Comparison of ENCODE assay signal across 12 mouse cellular contexts in genomic region chr1:150950046-150950445, GRCm38 (mm10). TPM values are rescaled to one million over a fixed set of nuclear protein-coding genes. Genes with fewer than 3 reads are reported as not detected.
DNase-seq lines count a peak whose midpoint lies in the region; ATAC-seq lines count a peak whose summit lies in the region.
"Had no signal": no experiment of that assay in that cellular context is flagged by ENCODE, and none has a peak within 500 bp of the region (broad histone marks: within the 10 kb centered on the region; RNA-seq: fewer than 3 reads in every experiment).

No protein-coding gene starts in this region.

- H3K4me3 ChIP-seq in liver, embryonic 11.5 days (ENCODE audit: low read depth, low read length): no peak overlapping the region
- no peak overlapping the region for H3K4me3 ChIP-seq in hindbrain, embryonic 15.5 days
- H3K4me3 ChIP-seq in neural tube, embryonic 15.5 days (replicated peaks): no peak overlapping the region

- 49% methylated on average over 3 of the region's 3 CpGs for WGBS in liver, embryonic 11.5 days
- WGBS in hindbrain, embryonic 15.5 days: 14% methylated on average over 3 of the region's 3 CpGs
- WGBS in neural tube, embryonic 15.5 days: 12% methylated on average over 3 of the region's 3 CpGs

- H3K27ac ChIP-seq in liver, embryonic 11.5 days (ENCODE audit: low read depth, low read length): no peak overlapping the region
- H3K27ac ChIP-seq in hindbrain, embryonic 15.5 days (replicated peaks): no peak overlapping the region
- H3K27ac ChIP-seq in neural tube, embryonic 15.5 days (replicated peaks): no peak overlapping the region

- no peaks in the 10 kb centered on the region for H3K4me1 ChIP-seq in liver, embryonic 11.5 days (replicated peaks; ENCODE audit: control insufficient read depth, insufficient read depth, low read length)
- H3K4me1 ChIP-seq in hindbrain, embryonic 15.5 days (replicated peaks): peaks cover 6% of the 10 kb centered on the region; the same call in 1 of the 2 replicates
- H3K4me1 ChIP-seq in neural tube, embryonic 15.5 days: 0 out of 2 replicates have a peak, but pooled peaks cover 12% of the 10 kb centered on the region

- no peaks in the 10 kb centered on the region for H3K9me3 ChIP-seq in liver, embryonic 11.5 days (ENCODE audit: control insufficient read depth, low read length)
- no peaks in the 10 kb centered on the region for H3K9me3 ChIP-seq in hindbrain, embryonic 15.5 days
- H3K9me3 ChIP-seq in neural tube, embryonic 15.5 days (replicated peaks): no peaks in the 10 kb centered on the region

- H3K36me3 ChIP-seq in liver, embryonic 11.5 days (ENCODE audit: control insufficient read depth, insufficient read depth, low read length): no peaks in the 10 kb centered on the region
- no peaks in the 10 kb centered on the region for H3K36me3 ChIP-seq in hindbrain, embryonic 15.5 days
- H3K36me3 ChIP-seq in neural tube, embryonic 15.5 days: no peaks in the 10 kb centered on the region

- H3K27me3 ChIP-seq in liver, embryonic 11.5 days (replicated peaks; ENCODE audit: control insufficient read depth, insufficient read depth, low read length): no peaks in the 10 kb centered on the region
- H3K27me3 ChIP-seq in hindbrain, embryonic 15.5 days: no peaks in the 10 kb centered on the region
- no peaks in the 10 kb centered on the region for H3K27me3 ChIP-seq in neural tube, embryonic 15.5 days (replicated peaks)

- no peak for ATAC-seq in liver, embryonic 11.5 days (replicated peaks; ENCODE audit: low FRiP score)
- ATAC-seq in hindbrain, embryonic 15.5 days (ENCODE audit: low FRiP score, low read depth): peak; percentile 93
- ATAC-seq in neural tube, embryonic 15.5 days (ENCODE audit: low FRiP score): peak; percentile 80
- ATAC-seq: lung, postnatal 0 days had no signal

- no peak overlapping the region for H3K9ac ChIP-seq in liver, embryonic 11.5 days (ENCODE audit: low read depth, low read length)
- H3K9ac ChIP-seq in hindbrain, embryonic 15.5 days: no peak overlapping the region
- no peak overlapping the region for H3K9ac ChIP-seq in neural tube, embryonic 15.5 days (replicated peaks)

- H3K4me2 ChIP-seq in liver, embryonic 11.5 days: no peak overlapping the region
- H3K4me2 ChIP-seq in hindbrain, embryonic 15.5 days: no peak overlapping the region
- H3K4me2 ChIP-seq in neural tube, embryonic 15.5 days: no peak overlapping the region

- peak; percentile 12 to 28 for DNase-seq in cerebellum, postnatal 10 days
- DNase-seq in cerebellum, adult 18-20 months: no peak
- peak; percentile 16 for DNase-seq in liver
- no peak for DNase-seq in liver, embryonic 11.5 days (ENCODE audit: low spot score)
- no peak for DNase-seq in testis, postnatal 14 days (ENCODE audit: low spot score)
- no peak for DNase-seq in lung, postnatal 4 days
- DNase-seq: heart, adult 18-20 months; right cerebral cortex, postnatal 14 days; thymus, postnatal 14 days had no signal

RNA-seq across cellular contexts. Expression of gene Hmcn1, which starts 43.2 kb away (rescaled TPM):
- 9.9 and 11.0 TPM in 2 replicates for polyA plus RNA-seq in liver, embryonic 11.5 days (2014; fragmentation: Nextera tagmentation; extraction: Ambion mirVana)
- 1.3 and 2.0 TPM in 2 replicates for polyA plus RNA-seq in hindbrain, embryonic 15.5 days (2015; fragmentation: Nextera tagmentation; extraction: Ambion mirVana)
- 2.4 and 2.6 TPM in 2 replicates for polyA plus RNA-seq in neural tube, embryonic 15.5 days (2015; fragmentation: Nextera tagmentation; extraction: Ambion mirVana)

Comparison
In these comparisons a context has a peak if more than half of its experiments do, and no peak if none do; other contexts are left out.
1. DNase-seq: peak in cerebellum, postnatal 10 days (2 of 2) and liver (single experiment); none in cerebellum, adult 18-20 months (0 of 2), liver, embryonic 11.5 days (single experiment), testis, postnatal 14 days (single experiment) and lung, postnatal 4 days (0 of 2).